ENCODE assay signal across 7 mouse cellular contexts in the genomic region with DNA sequence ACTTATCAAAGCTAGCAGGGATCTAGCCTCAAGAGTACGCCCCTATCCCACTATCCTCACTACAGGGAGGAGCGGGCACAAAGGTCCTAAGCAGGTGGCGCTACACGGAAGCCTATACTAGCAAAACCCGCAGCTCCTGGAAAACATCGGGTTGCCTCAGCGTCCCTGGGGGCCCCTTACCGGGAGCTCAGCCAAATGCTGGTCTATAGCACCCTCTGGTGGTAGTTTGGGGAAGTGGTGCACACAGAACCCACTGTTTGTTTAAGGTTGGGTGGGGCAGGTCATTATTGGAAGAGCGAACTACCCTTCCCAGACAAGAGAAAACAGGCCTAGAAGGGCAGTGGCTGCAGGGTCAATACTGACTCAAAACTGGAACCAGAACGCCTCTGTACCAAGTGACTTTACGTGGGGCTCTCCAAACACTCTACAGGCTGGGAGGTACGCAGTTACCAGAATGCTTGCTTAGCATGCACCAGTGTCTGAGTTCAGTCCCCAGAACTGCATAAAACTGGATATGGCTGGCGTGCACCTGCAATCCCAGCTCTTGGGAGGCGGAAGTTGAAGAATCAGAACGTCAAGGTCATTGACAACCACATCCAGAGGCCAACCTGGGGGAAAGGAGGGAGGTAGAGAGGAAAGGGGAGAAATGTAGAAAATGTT. TPM values are rescaled to one million over a fixed set of nuclear protein-coding genes. Genes with fewer than 3 reads are reported as not detected.
DNase-seq lines count a peak whose midpoint lies in the region; ATAC-seq and TF ChIP-seq lines count a peak whose summit lies in the region.

No protein-coding gene starts in this region.

- peak overlapping the region; percentile 61 for H3K4me2 ChIP-seq in intestine, postnatal 0 days (replicated peaks; ENCODE audit: low read depth)
- H3K4me2 ChIP-seq in midbrain, embryonic 13.5 days (replicated peaks): peak overlapping the region; percentile 50

- DNase-seq in adrenal gland, adult 8-10 months: peak; percentile 64
- peak; percentile 88 for DNase-seq in embryo, embryonic 9.5 days (ENCODE audit: extremely low spot score)
- DNase-seq in limb, embryonic 10.5 days (ENCODE audit: low spot score): peak; percentile 93
- peak; percentile 64 for DNase-seq in spleen, adult 12 weeks (ENCODE audit: low spot score)

- H3K27me3 ChIP-seq in intestine, postnatal 0 days (replicated peaks; ENCODE audit: control insufficient read depth, insufficient read depth, low read length): no peaks in the 10 kb centered on the region
- H3K27me3 ChIP-seq in limb, embryonic 10.5 days (ENCODE audit: low read depth, poor library complexity, severe bottlenecking): no peaks in the 10 kb centered on the region
- H3K27me3 ChIP-seq in midbrain, embryonic 13.5 days: no peaks in the 10 kb centered on the region

- peak; percentile 94 for TF ChIP-seq CTCF in intestine, postnatal 0 days (IDR thresholded peaks at IDR 0.05; ENCODE audit: low read depth)

- peak; percentile 83 for ATAC-seq in granulocyte monocyte progenitor cell, adult 5-6 weeks (replicated peaks; ENCODE audit: poor library complexity, severe bottlenecking)
- ATAC-seq in intestine, postnatal 0 days: peak; percentile 84
- ATAC-seq in midbrain, embryonic 13.5 days: peak; percentile 91

- H3K9ac ChIP-seq in intestine, postnatal 0 days (ENCODE audit: low read depth, low read length): no peak overlapping the region
- peak overlapping the region; percentile 21; the same call in 1 of the 2 replicates for H3K9ac ChIP-seq in midbrain, embryonic 13.5 days (replicated peaks)

- no peaks in the 10 kb centered on the region for H3K9me3 ChIP-seq in intestine, postnatal 0 days (ENCODE audit: control insufficient read depth)
- no peaks in the 10 kb centered on the region for H3K9me3 ChIP-seq in limb, embryonic 10.5 days (replicated peaks)
- no peaks in the 10 kb centered on the region for H3K9me3 ChIP-seq in midbrain, embryonic 13.5 days

- no peak overlapping the region for H3K4me3 ChIP-seq in intestine, postnatal 0 days (ENCODE audit: low read depth, low read length)
- H3K4me3 ChIP-seq in limb, embryonic 10.5 days: peak overlapping the region; percentile 33; the same call in 1 of the 2 replicates
- peak overlapping the region; percentile 19; the same call in 1 of the 2 replicates for H3K4me3 ChIP-seq in midbrain, embryonic 13.5 days (replicated peaks)

- 5% methylated on average over 15 of the region's 15 CpGs for WGBS in intestine, postnatal 0 days
- 13% methylated on average over 15 of the region's 15 CpGs for WGBS in limb, embryonic 10.5 days
- WGBS in midbrain, embryonic 13.5 days: 11% methylated on average over 15 of the region's 15 CpGs

- H3K36me3 ChIP-seq in intestine, postnatal 0 days (ENCODE audit: control insufficient read depth, insufficient read depth): no peaks in the 10 kb centered on the region
- no peaks in the 10 kb centered on the region for H3K36me3 ChIP-seq in limb, embryonic 10.5 days
- H3K36me3 ChIP-seq in midbrain, embryonic 13.5 days: no peaks in the 10 kb centered on the region

- H3K4me1 ChIP-seq in intestine, postnatal 0 days (replicated peaks; ENCODE audit: control insufficient read depth, insufficient read depth, low read length): peaks cover 10% of the 10 kb centered on the region
- peaks cover 23% of the 10 kb centered on the region for H3K4me1 ChIP-seq in limb, embryonic 10.5 days
- H3K4me1 ChIP-seq in midbrain, embryonic 13.5 days (replicated peaks): peaks cover 10% of the 10 kb centered on the region

- no peak overlapping the region for H3K27ac ChIP-seq in intestine, postnatal 0 days (ENCODE audit: low read depth, low read length)
- H3K27ac ChIP-seq in limb, embryonic 10.5 days: no peak overlapping the region; the same call in 1 of the 2 replicates
- no peak overlapping the region for H3K27ac ChIP-seq in midbrain, embryonic 13.5 days

RNA-seq across cellular contexts. Expression of gene Commd7, which starts 45.9 kb away (rescaled TPM):
- 10 to 100 TPM; 39.0 to 48.0 (median 45.0) TPM for total RNA-seq in adrenal gland, adult 8-10 months (2022)
- total RNA-seq in granulocyte monocyte progenitor cell, adult 5-6 weeks (2014; fragmentation: Nextera tagmentation): 24.1 and 32.9 TPM in 2 replicates
- total RNA-seq in granulocyte monocyte progenitor cell, adult 5-6 weeks (2017): 41.9 and 50.4 TPM in 2 replicates
- 74.8 and 84.7 TPM in 2 replicates for polyA plus RNA-seq in intestine, postnatal 0 days (2015; fragmentation: Nextera tagmentation; extraction: Ambion mirVana)
- polyA plus RNA-seq in limb, embryonic 10.5 days (2016; fragmentation: Nextera tagmentation; extraction: Ambion mirVana): 73.9 and 74.4 TPM in 2 replicates
- 84.6 and 87.2 TPM in 2 replicates for polyA plus RNA-seq in midbrain, embryonic 13.5 days (2015; fragmentation: Nextera tagmentation; extraction: Ambion mirVana)

RNA-seq across cellular contexts. Expression of gene Nol4l, which starts 56.9 kb away (rescaled TPM):
- 10 to 100 TPM in 3 of 4 experiments, 1 to 10 TPM in 1; 9.9 to 19.6 (median 12.8) TPM for total RNA-seq in adrenal gland, adult 8-10 months (2022)
- 4.7 and 7.4 TPM in 2 replicates for total RNA-seq in granulocyte monocyte progenitor cell, adult 5-6 weeks (2014; fragmentation: Nextera tagmentation)
- 0.72 and 0.86 TPM in 2 replicates for total RNA-seq in granulocyte monocyte progenitor cell, adult 5-6 weeks (2017)
- polyA plus RNA-seq in intestine, postnatal 0 days (2015; fragmentation: Nextera tagmentation; extraction: Ambion mirVana): 21.9 and 25.2 TPM in 2 replicates
- polyA plus RNA-seq in limb, embryonic 10.5 days (2016; fragmentation: Nextera tagmentation; extraction: Ambion mirVana): 15.8 and 17.2 TPM in 2 replicates
- 41.9 and 43.9 TPM in 2 replicates for polyA plus RNA-seq in midbrain, embryonic 13.5 days (2015; fragmentation: Nextera tagmentation; extraction: Ambion mirVana)
